Mouse (Mus musculus): ENCODE data around the gene Spop.

DNA sequence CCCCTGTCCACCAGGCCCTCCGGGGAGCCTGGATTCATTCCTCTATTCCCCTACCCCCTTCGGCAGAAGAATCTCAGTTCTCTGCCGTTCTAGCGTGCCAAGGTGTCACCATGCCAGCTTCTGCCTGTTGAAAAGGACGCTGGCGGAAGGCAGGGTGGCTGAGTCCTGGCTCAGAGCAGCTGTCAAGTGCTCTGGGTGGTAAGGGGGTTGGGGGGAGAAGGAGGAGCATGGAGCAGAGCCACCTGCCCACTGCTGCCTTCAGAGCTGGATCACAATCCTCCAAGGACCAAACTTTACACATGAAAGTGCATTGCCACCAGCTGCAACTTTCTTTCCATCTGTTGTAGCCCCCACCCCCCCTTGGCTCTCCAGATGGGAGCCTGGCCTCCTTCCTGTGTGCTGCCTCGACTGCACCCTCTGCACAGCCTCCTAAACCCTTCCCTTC is 21.6 kb upstream of the Spop start:
- TF ChIP-seq POLR2A (IDR thresholded peaks at IDR 0.05; ENCODE audit: insufficient read depth, low read depth, low read length) (no peak), CTCF (IDR thresholded peaks at IDR 0.05) (no peak)

All from heart, adult 2 months (tissue).